Mouse (Mus musculus): ENCODE measurements around the gene Baiap2. TPM values are rescaled to one million over a fixed set of nuclear protein-coding genes. Genes with fewer than 3 reads are reported as not detected.

Gene Baiap2
- total RNA-seq, 2 experiments from 2014 or later = 8.1 to 8.5 TPM

DNA sequence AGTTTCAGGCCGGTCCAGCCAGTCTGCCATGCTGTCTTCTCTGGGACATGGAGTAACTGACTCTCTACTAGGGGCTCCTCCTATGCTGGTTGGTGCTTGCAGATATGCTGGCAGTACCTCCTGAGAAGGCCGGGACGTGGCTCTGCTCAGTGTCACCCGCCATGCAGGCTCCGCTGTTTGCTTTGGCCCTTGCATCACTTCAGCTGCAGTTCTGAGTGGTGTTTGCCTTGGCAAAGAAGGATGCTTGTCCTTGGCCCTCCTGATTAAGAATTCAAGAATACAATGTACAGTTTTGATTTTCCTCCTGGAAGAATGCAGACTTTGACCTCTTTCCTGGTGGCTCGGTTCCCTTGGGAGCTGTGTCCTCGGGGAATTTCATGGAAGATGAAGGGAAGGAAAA is 2.8 kb downstream of the Baiap2 start:
- DNase-seq (ENCODE audit: low spot score in 2 of 2) = no peak

DNA sequence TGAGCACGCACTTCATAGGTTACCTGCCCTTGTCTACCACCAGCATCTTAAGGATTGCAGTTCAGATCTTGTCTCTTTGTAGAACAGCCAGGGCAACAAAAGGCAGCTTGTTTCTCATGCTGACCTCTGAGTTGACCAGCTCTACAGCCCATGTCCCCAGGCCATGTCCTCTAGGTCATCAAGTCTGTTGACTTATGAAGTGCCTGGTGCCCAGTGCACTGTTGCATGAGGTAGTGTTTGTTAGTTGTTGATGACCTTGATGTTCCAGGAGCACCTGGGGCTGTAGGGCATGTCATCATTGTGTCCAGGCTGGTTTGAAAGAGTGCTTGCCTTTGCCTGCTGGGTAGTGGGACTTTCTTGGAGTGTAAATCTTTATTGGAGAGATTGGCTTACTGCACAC is 4.9 kb downstream of the Baiap2 start:
- DNase-seq (ENCODE audit: low spot score in 2 of 2) = no peak

GRCm38 (mm10) chr11:119947897-119948296 is 5.3 kb downstream of the Baiap2 start:
- DNase-seq (ENCODE audit: low spot score in 2 of 2) = no peak

DNA sequence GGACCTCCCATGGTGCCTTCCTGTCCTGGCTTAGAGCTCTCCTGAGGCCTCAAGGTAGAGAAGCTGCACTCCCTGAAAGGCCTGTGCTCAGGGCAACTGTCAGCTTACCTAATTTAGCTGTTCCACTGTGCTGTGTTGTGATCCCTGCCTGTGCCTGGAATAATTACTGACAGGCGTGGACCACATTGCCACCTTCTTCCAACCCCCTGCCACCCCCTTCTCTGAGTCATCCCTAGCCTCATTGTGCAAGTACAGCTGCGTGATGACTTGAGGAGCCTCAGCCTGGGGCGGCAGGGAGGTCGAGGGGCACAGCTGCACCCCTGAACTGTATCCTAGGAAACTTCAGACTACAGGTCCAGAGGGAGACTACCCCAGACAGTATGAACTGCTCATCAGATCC is 5.7 kb downstream of the Baiap2 start:
- DNase-seq (ENCODE audit: low spot score in 2 of 2) = no peak

GRCm38 (mm10) chr11:119948803-119949202 is 6.2 kb downstream of the Baiap2 start:
- no peak for DNase-seq (ENCODE audit: low spot score in 2 of 2)

DNA sequence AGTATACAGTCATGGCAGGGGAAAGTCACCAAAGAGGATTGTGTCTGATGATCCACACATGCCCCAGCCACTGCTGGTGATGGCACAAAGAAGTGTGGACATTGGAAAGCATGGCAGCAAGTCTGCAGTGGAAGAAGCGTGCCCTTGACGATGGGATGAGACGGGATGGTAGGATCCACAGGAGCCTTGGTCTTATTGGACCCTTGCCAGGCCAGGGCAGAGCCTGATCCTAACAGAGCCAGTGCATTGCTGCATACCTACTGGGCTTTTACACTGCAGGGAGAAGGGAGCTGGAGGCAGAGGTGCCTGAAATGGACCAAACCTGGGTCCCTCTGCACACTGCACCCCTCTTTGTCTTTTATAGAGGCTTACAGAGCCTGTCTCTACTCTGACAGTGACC is 8.0 kb downstream of the Baiap2 start:
- DNase-seq (ENCODE audit: low spot score in 2 of 2) = no peak

- DNase-seq (ENCODE audit: low spot score in 2 of 2) = no peak
Measured at GRCm38 (mm10) chr11:119951326-119951725, 8.8 kb downstream of the Baiap2 start.

DNA sequence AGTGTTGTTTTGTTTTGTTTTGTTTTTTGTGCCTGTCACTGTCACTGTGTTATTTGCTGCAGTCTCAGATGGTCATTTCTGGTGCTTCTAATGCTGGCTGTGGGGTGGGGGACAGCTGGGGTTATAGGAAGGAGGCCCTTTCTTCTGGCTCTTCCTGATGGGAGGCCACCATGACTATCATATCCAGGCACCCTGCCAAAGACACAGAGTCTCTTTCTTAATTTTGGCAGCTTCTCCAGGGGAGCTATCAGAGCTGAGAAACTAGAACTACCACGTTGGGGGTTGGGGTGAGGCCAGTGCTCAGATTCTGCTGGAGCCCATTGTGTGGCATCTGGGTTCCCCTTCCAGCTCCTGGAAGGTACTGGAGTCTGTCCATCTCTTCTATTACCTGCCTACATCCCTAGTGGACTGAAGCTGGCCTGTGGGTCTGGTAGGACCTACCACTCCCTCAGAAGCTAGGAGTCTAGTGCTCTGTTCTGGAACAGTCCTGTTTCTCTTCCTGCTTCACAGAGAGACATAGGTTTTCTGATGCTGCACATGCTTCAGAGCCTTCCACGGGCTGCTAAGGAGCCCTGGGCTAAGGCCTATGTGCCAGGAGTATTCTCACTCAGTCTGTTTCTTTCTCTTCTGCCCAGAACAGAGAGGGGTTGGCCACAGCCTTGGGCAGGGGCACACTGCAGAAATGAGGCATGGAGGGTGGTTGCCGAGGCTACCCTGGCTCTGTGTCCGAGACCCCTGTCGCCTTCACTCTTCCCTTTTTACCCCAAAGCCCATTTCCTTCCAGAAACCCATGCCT is 10.1 kb downstream of the Baiap2 start:
- DNase-seq (ENCODE audit: low spot score in 2 of 2) = peak in 1 of 2 experiments; percentile 61

GRCm38 (mm10) chr11:119954233-119954632 is 11.7 kb downstream of the Baiap2 start:
- no peak for DNase-seq (ENCODE audit: low spot score in 2 of 2)

- DNase-seq (ENCODE audit: low spot score in 2 of 2) = no peak
Measured at GRCm38 (mm10) chr11:119954749-119955337, 12.3 kb downstream of the Baiap2 start.

- no peak for DNase-seq (ENCODE audit: low spot score in 2 of 2)
Measured at GRCm38 (mm10) chr11:119955432-119955831, 12.9 kb downstream of the Baiap2 start.

- DNase-seq (ENCODE audit: low spot score in 2 of 2) = no peak
Measured at GRCm38 (mm10) chr11:119956590-119956989, 14.0 kb downstream of the Baiap2 start.

DNA sequence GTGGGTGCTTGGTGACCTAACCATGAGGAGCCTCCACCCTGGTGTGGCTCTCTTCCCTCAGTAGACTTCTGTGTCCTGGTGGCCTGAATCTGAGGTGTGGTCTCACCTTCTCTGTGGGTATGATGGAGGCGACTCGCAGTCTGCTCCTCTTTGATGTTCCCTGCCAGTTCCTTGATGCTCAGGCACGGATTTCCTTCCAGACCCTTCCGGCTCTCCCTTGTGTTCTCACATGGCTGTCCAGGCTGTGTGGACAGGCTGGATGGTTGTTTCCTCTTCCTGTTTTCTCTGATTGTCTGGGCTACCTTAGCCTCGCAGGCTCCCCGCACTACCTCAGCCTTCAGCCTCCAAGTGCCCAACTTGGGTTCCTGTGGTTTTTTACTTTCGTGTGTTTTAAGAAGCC is 16.3 kb downstream of the Baiap2 start:
- no peak for DNase-seq (ENCODE audit: low spot score in 2 of 2)

DNA sequence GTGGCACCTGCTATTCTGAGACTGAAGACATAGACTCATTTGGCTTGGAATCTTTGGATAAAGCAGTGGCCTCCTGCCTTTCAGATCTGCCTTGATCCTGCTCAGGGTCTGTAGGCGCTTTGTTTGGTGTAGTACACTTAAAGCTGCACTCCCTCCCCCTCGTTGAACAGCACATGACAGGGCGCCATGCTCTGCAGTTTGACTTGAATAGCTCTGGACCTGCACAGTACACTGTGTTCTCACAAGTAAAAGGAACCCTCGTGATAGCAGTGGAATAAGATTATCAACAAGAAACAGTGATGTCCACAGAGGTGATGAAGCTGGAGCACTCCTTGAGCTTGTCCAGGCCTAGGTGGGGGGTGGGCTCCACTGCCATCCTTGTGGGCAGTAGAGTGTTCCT is 17.2 kb downstream of the Baiap2 start:
- no peak for DNase-seq (ENCODE audit: low spot score in 2 of 2)

- DNase-seq (ENCODE audit: low spot score in 2 of 2) = no peak
Measured at GRCm38 (mm10) chr11:119960671-119961070, 18.1 kb downstream of the Baiap2 start.

- DNase-seq (ENCODE audit: low spot score in 2 of 2) = no peak
Measured at GRCm38 (mm10) chr11:119961511-119961910, 18.9 kb downstream of the Baiap2 start.

- no peak for DNase-seq (ENCODE audit: low spot score in 2 of 2)
Measured at GRCm38 (mm10) chr11:119965053-119965452, 22.5 kb downstream of the Baiap2 start.

DNA sequence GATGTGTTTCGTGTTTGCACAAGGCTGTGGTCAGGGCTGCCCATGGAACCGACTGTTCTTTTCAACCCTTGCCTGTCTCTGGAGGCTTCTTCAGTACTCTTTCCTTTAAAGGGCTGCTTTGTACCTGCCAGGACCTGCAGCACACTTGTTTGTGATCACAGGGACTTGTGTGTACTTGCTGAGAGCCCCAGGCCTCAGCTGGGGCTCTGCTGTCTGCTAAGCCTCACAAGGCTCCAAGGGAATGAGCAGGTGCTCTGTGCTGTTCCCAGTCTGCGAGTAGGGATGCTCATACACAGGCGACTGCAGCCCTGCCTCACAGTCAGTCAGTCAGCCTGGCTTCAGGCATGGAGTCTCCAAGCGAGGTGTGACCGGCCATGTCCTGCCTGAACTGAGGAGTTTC is 23.7 kb downstream of the Baiap2 start:
- no peak for DNase-seq (ENCODE audit: low spot score in 2 of 2)

- no peak for DNase-seq (ENCODE audit: low spot score in 2 of 2)
Measured at GRCm38 (mm10) chr11:119967401-119967800, 24.8 kb downstream of the Baiap2 start.

DNA sequence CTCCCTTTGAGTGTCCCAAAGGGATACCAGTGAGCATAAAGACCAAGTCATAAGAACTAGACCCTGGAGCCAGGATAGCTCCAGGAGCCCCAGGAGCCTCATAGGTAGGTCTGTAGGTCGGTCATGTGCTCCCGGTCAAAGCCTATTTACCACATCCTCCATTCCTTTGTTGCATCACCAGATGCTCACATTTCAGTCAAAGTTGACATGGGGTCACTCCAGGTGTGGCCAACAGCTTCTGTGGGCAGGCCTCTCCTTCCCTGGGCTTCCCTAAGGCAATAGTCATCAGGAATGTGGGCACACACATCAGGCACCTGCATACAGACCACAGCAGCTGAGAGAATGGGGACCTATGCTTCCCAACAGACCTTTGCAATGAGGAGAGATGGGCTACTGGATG is 25.3 kb downstream of the Baiap2 start:
- no peak for DNase-seq (ENCODE audit: low spot score in 2 of 2)

GRCm38 (mm10) chr11:119970021-119970851 is 27.7 kb downstream of the Baiap2 start:
- DNase-seq (ENCODE audit: low spot score in 2 of 2) = no peak

- no peak for DNase-seq (ENCODE audit: low spot score in 2 of 2)
Measured at GRCm38 (mm10) chr11:119973789-119974188, 31.2 kb downstream of the Baiap2 start.
